Mouse (Mus musculus) heart, adult 9 months (tissue): Measurements from ENCODE around the gene Gm4778.
A peak's percentile ranks its signal among the peaks of the same experiment; 100 is the strongest.
"Not testable (repeated sequence)": the region's sequence is repeated elsewhere in the genome, so short reads cannot be mapped to it uniquely, and the experiment has no call there.

ENCODE experiments used
- DNase-seq, 2 experiments: peaks; one replicate each; pipeline ENCODE4 v3.0.0; 2022; ENCODE audit warnings: low spot score in 2 of 2

The Gm4778 gene

DNA sequence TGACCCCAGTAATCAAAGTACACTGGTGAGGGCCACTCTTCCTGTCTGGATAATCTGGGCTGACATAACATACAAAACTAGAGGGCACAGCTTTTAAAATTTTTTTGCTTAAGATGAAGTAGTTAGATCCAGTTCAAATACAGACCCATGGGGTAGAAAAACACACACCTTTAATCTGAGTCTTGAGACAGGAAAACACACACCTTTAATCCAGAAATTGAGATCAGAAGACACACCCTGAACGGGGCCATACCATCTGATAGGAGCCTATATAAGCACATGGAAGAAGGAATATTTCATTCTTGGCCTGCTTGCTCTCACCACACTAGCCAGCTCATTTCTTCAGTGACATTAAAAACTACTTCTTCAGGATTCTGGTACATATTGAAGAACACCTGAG is at the start of gene Gm4778:
TSS of gene Gm4778 (plus strand) at position 301 of the 400 bp plus-strand sequence.
- not testable (repeated sequence) for DNase-seq

DNA sequence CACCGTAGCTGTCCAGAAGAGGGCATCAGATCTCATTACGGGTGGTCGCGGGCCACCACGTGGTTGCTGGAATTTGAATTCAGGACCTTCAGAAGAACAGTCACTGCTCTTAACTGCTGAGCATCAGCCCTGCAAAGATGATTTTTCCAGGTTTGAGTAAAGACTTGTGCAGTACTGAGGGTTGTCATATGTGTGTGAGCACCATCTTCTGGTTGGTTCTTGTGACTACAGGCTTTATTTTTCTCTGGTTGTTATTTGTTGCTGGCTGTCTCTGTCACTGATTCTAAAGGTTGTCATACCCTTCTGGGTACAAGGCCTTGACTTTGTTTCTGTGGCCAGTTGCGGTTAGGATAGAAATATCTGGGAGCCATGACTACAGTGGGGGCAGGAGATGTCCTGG is 3.2 kb upstream of the Gm4778 start:
- no peak for DNase-seq

DNA sequence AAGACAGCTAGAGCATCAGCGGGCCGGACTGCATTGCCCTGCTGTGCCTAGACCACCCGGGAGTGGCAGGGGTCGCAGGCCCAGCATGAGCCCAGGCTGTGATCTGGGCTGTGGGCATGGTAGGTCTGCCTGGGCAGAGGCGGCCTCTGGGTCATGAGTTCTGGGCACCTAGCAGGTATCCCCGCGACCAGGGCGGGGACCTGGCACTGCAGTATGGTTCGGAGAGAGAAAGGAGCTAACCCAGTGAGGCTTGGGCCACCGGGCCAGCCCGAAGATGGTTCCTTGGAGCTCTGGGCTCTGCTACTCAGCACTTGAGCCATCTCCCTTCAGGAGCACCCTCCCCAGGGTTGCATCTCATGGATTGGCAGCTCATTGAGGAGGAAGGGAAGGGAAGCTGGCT is 12.2 kb downstream of the Gm4778 start:
- no peak for DNase-seq

DNA sequence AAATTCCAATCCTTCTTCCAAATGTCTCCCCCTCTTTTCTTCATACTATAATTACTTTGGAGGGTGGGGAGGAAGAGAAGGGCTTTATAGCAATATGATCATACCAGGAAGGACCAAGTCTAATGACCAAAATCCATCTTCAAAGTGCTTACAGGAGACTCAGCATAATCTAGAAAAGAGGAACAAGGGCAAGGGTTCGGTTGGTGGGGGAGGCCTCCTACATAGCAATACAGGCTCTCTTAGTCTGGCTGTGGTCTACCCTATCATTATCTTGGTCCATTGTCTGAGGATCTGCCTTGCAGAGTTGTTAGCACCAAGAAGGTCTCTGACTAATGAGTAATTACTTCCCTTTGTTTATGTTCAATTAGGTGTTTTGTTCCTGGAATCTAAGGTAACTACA is 41.6 kb downstream of the Gm4778 start:
- DNase-seq = no peak

DNA sequence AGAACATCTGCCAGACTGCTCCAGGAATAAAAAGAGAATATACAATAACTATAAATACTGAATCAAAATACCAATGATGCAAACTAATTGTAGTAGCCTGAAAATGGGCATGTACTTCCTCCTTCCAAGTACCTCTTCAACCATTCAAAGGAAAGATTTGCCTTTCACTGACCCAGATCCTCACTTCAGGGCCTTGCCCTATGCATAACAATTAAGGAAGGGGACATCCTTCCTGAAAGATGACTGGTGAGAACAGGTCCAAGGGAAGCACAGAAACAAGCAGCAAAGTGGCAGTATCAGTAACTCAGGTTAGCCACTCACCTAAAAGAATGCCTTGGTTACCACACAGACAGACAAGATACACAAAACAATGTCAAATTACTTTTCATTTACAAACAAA is 43.1 kb downstream of the Gm4778 start:
- DNase-seq = no peak

DNA sequence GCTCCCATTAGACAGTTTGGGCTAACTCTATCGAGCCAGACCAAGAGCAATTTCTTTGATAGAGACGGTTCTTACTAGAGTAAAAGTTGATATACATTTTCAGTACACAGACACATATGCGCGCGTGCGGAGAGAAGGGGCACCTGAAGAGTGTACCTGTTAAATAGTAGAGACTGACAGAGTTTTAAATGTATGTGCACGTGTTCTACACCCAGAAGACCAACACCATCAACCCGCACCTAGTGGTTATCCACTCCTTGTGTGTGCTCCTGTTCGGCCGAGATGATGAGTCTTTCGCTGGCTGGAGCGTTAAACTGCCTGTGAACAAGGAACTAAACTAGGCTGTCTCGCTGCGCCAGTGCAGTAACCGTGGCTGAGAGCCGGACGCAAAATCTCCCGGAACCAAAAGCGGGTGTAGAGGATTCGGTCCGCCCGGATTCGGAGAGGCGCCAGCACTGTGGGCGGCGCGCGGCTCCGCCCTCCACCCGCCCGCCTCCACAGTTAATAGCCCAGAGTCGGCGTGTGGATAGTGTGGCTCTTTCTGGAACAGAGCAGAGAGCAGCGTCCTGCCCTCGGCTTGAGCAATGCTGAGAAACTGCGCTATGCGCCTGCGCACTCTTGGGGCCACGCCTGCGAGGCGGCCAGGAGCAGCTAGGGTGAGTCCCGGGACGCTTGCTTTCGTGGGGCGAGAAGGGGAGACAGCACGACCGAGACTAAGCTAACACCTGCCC is 46.0 kb downstream of the Gm4778 start, which contains the start of gene Them4:
TSS of gene Them4 (plus strand) at position 457 of the 731 bp plus-strand sequence.
- peak; percentile 97 for DNase-seq

DNA sequence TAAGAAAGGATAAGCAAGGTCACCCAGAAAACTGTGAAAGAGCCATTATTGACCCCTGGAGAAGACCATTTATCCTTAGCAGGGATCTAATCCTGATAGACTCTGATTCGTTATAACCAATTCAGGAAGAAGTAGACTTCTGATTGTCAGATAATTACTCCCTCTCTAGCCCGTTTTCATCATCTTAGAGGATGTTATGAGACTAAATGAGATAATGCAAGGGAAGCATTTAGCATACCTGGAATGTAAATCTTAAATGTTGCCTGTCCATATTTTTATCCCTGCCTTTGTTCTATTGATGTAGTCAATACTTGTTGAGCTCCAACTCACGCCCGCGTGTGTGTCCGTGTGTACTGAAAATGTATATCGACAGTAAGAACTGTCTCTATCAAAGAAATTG is 46.7 kb downstream of the Gm4778 start:
- DNase-seq = no peak

DNA sequence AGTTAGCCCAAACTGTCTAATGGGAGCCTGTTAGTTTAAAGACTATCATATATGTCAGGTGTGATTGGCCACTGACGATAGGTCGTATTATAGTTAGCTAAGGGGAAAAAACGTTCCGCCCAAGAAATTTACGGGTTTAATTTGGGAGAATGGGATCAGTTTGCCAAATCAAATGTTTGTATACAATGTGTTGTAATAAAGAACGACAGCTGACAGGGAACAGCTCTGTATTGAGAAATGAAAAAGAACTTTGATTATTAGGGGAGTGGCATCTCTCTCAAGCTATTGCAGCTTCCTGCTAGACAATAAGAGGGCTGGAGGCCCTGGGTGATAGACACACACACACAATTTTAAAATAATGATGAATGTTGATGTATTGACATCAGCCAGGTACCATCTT is 47.1 kb downstream of the Gm4778 start:
- DNase-seq = no peak

DNA sequence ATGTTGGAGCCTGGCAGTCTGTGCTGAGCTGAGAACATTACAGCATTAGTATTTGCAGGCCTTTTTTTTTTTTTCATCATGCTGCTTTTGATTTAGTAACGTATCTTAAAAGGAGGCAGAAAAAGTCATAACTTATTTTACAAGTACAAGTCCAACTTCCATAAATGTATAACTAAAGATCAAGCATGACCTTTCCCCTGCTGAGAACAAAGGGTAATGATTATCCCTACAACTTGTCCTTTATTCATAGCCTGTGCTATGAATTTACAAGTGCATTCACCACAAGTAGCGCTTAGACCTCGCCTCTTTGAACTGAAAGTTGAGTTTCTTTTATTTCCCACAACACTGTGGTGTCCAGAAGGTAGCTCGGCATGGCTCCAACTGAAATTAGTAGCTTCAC is 47.5 kb downstream of the Gm4778 start:
- DNase-seq = no peak
